Mouse (Mus musculus): Measurements from ENCODE around the gene Gab2. TPM values are rescaled to one million over a fixed set of nuclear protein-coding genes. Genes with fewer than 3 reads are reported as not detected.

Gab2 gene
- polyA plus RNA-seq, 1 experiment from 2014 or later, result 5.4 TPM

- 68% methylated on average over 2 of the region's 2 CpGs for WGBS
- H3K36me3 ChIP-seq (ENCODE audit: control insufficient read depth, insufficient read depth, low read length), result peaks cover 12% of the 10 kb centered on the region
- no peaks in the 10 kb centered on the region for H3K9me3 ChIP-seq (ENCODE audit: control insufficient read depth, low read length)
- H3K27ac ChIP-seq (ENCODE audit: low read length), result no peak overlapping the region
- no peak for ATAC-seq
- no peak overlapping the region for H3K4me2 ChIP-seq (ENCODE audit: low read depth, low read length)
- H3K27me3 ChIP-seq (replicated peaks; ENCODE audit: control insufficient read depth, insufficient read depth, low read length), result no peaks in the 10 kb centered on the region
- no peak overlapping the region for H3K9ac ChIP-seq (ENCODE audit: low read depth, low read length)
- no peak overlapping the region for H3K4me3 ChIP-seq (ENCODE audit: low read length)
- no peaks in the 10 kb centered on the region for H3K4me1 ChIP-seq (ENCODE audit: control insufficient read depth, insufficient read depth, low read length)
These were observed 222.2 kb downstream of the Gab2 start for GRCm38 (mm10) chr7:97303614-97304013.

- no peaks in the 10 kb centered on the region for H3K27me3 ChIP-seq (replicated peaks; ENCODE audit: control insufficient read depth, insufficient read depth, low read length)
These were observed 223.1 kb downstream of the Gab2 start for GRCm38 (mm10) chr7:97304471-97304870.

GRCm38 (mm10) chr7:97305206-97305605 lies 223.8 kb downstream of the Gab2 start:
- H3K36me3 ChIP-seq (ENCODE audit: control insufficient read depth, insufficient read depth, low read length), result peaks cover 20% of the 10 kb centered on the region
- H3K4me1 ChIP-seq (ENCODE audit: control insufficient read depth, insufficient read depth, low read length), result no peaks in the 10 kb centered on the region
- no peaks in the 10 kb centered on the region for H3K9me3 ChIP-seq (ENCODE audit: control insufficient read depth, low read length)
- H3K27ac ChIP-seq (ENCODE audit: low read length), result no peak overlapping the region
- H3K4me2 ChIP-seq (ENCODE audit: low read depth, low read length), result no peak overlapping the region
- H3K9ac ChIP-seq (ENCODE audit: low read depth, low read length), result no peak overlapping the region
- ATAC-seq, result no peak
- no peaks in the 10 kb centered on the region for H3K27me3 ChIP-seq (replicated peaks; ENCODE audit: control insufficient read depth, insufficient read depth, low read length)
- 78% methylated on average over 4 of the region's 4 CpGs for WGBS
- no peak overlapping the region for H3K4me3 ChIP-seq (ENCODE audit: low read length)

More at GRCm38 (mm10) chr7:97304471-97304870, 223.1 kb downstream of the Gab2 start:
- no peak overlapping the region for H3K4me2 ChIP-seq (ENCODE audit: low read depth, low read length)
- no peak for ATAC-seq
- H3K4me1 ChIP-seq (ENCODE audit: control insufficient read depth, insufficient read depth, low read length), result no peaks in the 10 kb centered on the region
- no peak overlapping the region for H3K27ac ChIP-seq (ENCODE audit: low read length)
- no peaks in the 10 kb centered on the region for H3K9me3 ChIP-seq (ENCODE audit: control insufficient read depth, low read length)
- H3K36me3 ChIP-seq (ENCODE audit: control insufficient read depth, insufficient read depth, low read length), result peaks cover 17% of the 10 kb centered on the region
- no peak overlapping the region for H3K9ac ChIP-seq (ENCODE audit: low read depth, low read length)
- H3K4me3 ChIP-seq (ENCODE audit: low read length), result no peak overlapping the region

- no peak overlapping the region for H3K4me2 ChIP-seq (ENCODE audit: low read depth, low read length)
- H3K9me3 ChIP-seq (ENCODE audit: control insufficient read depth, low read length), result no peaks in the 10 kb centered on the region
- WGBS, result 98% methylated on average over 2 of the region's 2 CpGs
- H3K27me3 ChIP-seq (replicated peaks; ENCODE audit: control insufficient read depth, insufficient read depth, low read length), result no peaks in the 10 kb centered on the region
- H3K4me1 ChIP-seq (ENCODE audit: control insufficient read depth, insufficient read depth, low read length), result no peaks in the 10 kb centered on the region
- peaks cover 20% of the 10 kb centered on the region for H3K36me3 ChIP-seq (ENCODE audit: control insufficient read depth, insufficient read depth, low read length)
- ATAC-seq, result no peak
- H3K9ac ChIP-seq (ENCODE audit: low read depth, low read length), result no peak overlapping the region
- no peak overlapping the region for H3K4me3 ChIP-seq (ENCODE audit: low read length)
- H3K27ac ChIP-seq (ENCODE audit: low read length), result no peak overlapping the region
These were observed 225.4 kb downstream of the Gab2 start for GRCm38 (mm10) chr7:97306813-97307212.

GRCm38 (mm10) chr7:97307546-97307945 lies 226.2 kb downstream of the Gab2 start:
- H3K4me2 ChIP-seq (ENCODE audit: low read depth, low read length), result no peak overlapping the region
- H3K4me1 ChIP-seq (ENCODE audit: control insufficient read depth, insufficient read depth, low read length), result no peaks in the 10 kb centered on the region
- 83% methylated on average over 1 of the region's 1 CpGs for WGBS
- H3K9me3 ChIP-seq (ENCODE audit: control insufficient read depth, low read length), result no peaks in the 10 kb centered on the region
- no peaks in the 10 kb centered on the region for H3K27me3 ChIP-seq (replicated peaks; ENCODE audit: control insufficient read depth, insufficient read depth, low read length)
- no peak overlapping the region for H3K27ac ChIP-seq (ENCODE audit: low read length)
- H3K9ac ChIP-seq (ENCODE audit: low read depth, low read length), result no peak overlapping the region
- no peak for ATAC-seq
- H3K4me3 ChIP-seq (ENCODE audit: low read length), result no peak overlapping the region
- H3K36me3 ChIP-seq (ENCODE audit: control insufficient read depth, insufficient read depth, low read length), result peaks cover 20% of the 10 kb centered on the region

GRCm38 (mm10) chr7:97309461-97310340 lies 228.3 kb downstream of the Gab2 start:
- no peak for ATAC-seq
- H3K4me2 ChIP-seq (ENCODE audit: low read depth, low read length), result no peak overlapping the region
- H3K9ac ChIP-seq (ENCODE audit: low read depth, low read length), result no peak overlapping the region
- H3K4me1 ChIP-seq (ENCODE audit: control insufficient read depth, insufficient read depth, low read length), result no peaks in the 10 kb centered on the region
- H3K9me3 ChIP-seq (ENCODE audit: control insufficient read depth, low read length), result no peaks in the 10 kb centered on the region
- WGBS, result 92% methylated on average over 4 of the region's 4 CpGs
- H3K36me3 ChIP-seq (ENCODE audit: control insufficient read depth, insufficient read depth, low read length), result peaks cover 14% of the 10 kb centered on the region
- H3K27me3 ChIP-seq (replicated peaks; ENCODE audit: control insufficient read depth, insufficient read depth, low read length), result no peaks in the 10 kb centered on the region
- no peak overlapping the region for H3K4me3 ChIP-seq (ENCODE audit: low read length)
- H3K27ac ChIP-seq (ENCODE audit: low read length), result no peak overlapping the region

GRCm38 (mm10) chr7:97310341-97310635 lies 228.9 kb downstream of the Gab2 start:
- no peaks in the 10 kb centered on the region for H3K27me3 ChIP-seq (replicated peaks; ENCODE audit: control insufficient read depth, insufficient read depth, low read length)
- no peak overlapping the region for H3K4me3 ChIP-seq (ENCODE audit: low read length)
- no peak for ATAC-seq
- H3K9me3 ChIP-seq (ENCODE audit: control insufficient read depth, low read length), result no peaks in the 10 kb centered on the region
- H3K4me2 ChIP-seq (ENCODE audit: low read depth, low read length), result no peak overlapping the region
- H3K27ac ChIP-seq (ENCODE audit: low read length), result no peak overlapping the region
- H3K9ac ChIP-seq (ENCODE audit: low read depth, low read length), result no peak overlapping the region
- WGBS, result 91% methylated on average over 3 of the region's 3 CpGs
- no peaks in the 10 kb centered on the region for H3K4me1 ChIP-seq (ENCODE audit: control insufficient read depth, insufficient read depth, low read length)
- peaks cover 14% of the 10 kb centered on the region; the same call in 1 of the 2 replicates for H3K36me3 ChIP-seq (ENCODE audit: control insufficient read depth, insufficient read depth, low read length)

GRCm38 (mm10) chr7:97311620-97312019 lies 230.2 kb downstream of the Gab2 start:
- ATAC-seq, result no peak
- no peaks in the 10 kb centered on the region for H3K4me1 ChIP-seq (ENCODE audit: control insufficient read depth, insufficient read depth, low read length)
- 91% methylated on average over 14 of the region's 14 CpGs for WGBS
- H3K27ac ChIP-seq (ENCODE audit: low read length), result no peak overlapping the region
- no peak overlapping the region for H3K4me3 ChIP-seq (ENCODE audit: low read length)
- H3K9me3 ChIP-seq (ENCODE audit: control insufficient read depth, low read length), result no peaks in the 10 kb centered on the region
- H3K9ac ChIP-seq (ENCODE audit: low read depth, low read length), result no peak overlapping the region
- H3K27me3 ChIP-seq (replicated peaks; ENCODE audit: control insufficient read depth, insufficient read depth, low read length), result no peaks in the 10 kb centered on the region
- no peak overlapping the region for H3K4me2 ChIP-seq (ENCODE audit: low read depth, low read length)
- H3K36me3 ChIP-seq (ENCODE audit: control insufficient read depth, insufficient read depth, low read length), result peaks cover 14% of the 10 kb centered on the region; the same call in 1 of the 2 replicates

GRCm38 (mm10) chr7:97312196-97312595 lies 230.8 kb downstream of the Gab2 start:
- Histone ChIP-seq H3K4me2 (ENCODE audit: low read depth, low read length) (no peak overlapping the region), H3K27me3 (replicated peaks; ENCODE audit: control insufficient read depth, insufficient read depth, low read length) (no peaks in the 10 kb centered on the region), H3K9ac (ENCODE audit: low read depth, low read length) (no peak overlapping the region), H3K36me3 (ENCODE audit: control insufficient read depth, insufficient read depth, low read length) (peaks cover 10% of the 10 kb centered on the region; the same call in 1 of the 2 replicates), H3K27ac (ENCODE audit: low read length) (no peak overlapping the region), H3K4me3 (ENCODE audit: low read length) (no peak overlapping the region), H3K4me1 (ENCODE audit: control insufficient read depth, insufficient read depth, low read length) (no peaks in the 10 kb centered on the region), H3K9me3 (ENCODE audit: control insufficient read depth, low read length) (no peaks in the 10 kb centered on the region)
- no peak for ATAC-seq
- WGBS, result 87% methylated on average over 17 of the region's 17 CpGs

- H3K4me3 ChIP-seq (ENCODE audit: low read length), result no peak overlapping the region
- no peak overlapping the region for H3K27ac ChIP-seq (ENCODE audit: low read length)
- WGBS, result 85% methylated on average over 6 of the region's 6 CpGs
- no peaks in the 10 kb centered on the region for H3K27me3 ChIP-seq (replicated peaks; ENCODE audit: control insufficient read depth, insufficient read depth, low read length)
- H3K9ac ChIP-seq (ENCODE audit: low read depth, low read length), result no peak overlapping the region
- no peak overlapping the region for H3K4me2 ChIP-seq (ENCODE audit: low read depth, low read length)
- H3K36me3 ChIP-seq (ENCODE audit: control insufficient read depth, insufficient read depth, low read length), result peaks cover 10% of the 10 kb centered on the region; the same call in 1 of the 2 replicates
- no peaks in the 10 kb centered on the region for H3K4me1 ChIP-seq (ENCODE audit: control insufficient read depth, insufficient read depth, low read length)
- H3K9me3 ChIP-seq (ENCODE audit: control insufficient read depth, low read length), result no peaks in the 10 kb centered on the region
- no peak for ATAC-seq
These were observed 231.5 kb downstream of the Gab2 start for GRCm38 (mm10) chr7:97312856-97313255.
